In genomic region chr6:91445316-91445715, GRCm38 (mm10) we compare ENCODE assay signal across 12 mouse cellular contexts.
"Had no signal": no experiment of that assay in that cellular context is flagged by ENCODE, and none has a peak within 500 bp of the region (broad histone marks: within the 10 kb centered on the region; RNA-seq: fewer than 3 reads in every experiment).

No protein-coding gene starts in this region.

- DNase-seq: gastrocnemius, adult 2 months; gastrocnemius, postnatal 10 days; gastrocnemius, postnatal 25 days; heart, adult 2 months; heart, postnatal 14 days; heart, postnatal 36 days; kidney, adult 18-20 months; kidney, adult 8-10 months; kidney, postnatal 10 days; kidney, postnatal 25 days; kidney, postnatal 4 days; left cerebral cortex, postnatal 4 days had no signal
